Mouse (Mus musculus) kidney, embryonic 15.5 days (tissue): Measurements from ENCODE around the gene Negr1. TPM values are rescaled to one million over a fixed set of nuclear protein-coding genes. Genes with fewer than 3 reads are reported as not detected.

Source experiments
- ATAC-seq: fragments of 200-750 bp; cut with Nextera tagmentation; replicated peaks from 2 replicates; pipeline ENCODE4 v1.8.0; 2017; ENCODE audit warnings: moderate TSS enrichment; ENCODE audit not compliant: low FRiP score
- H3K27ac ChIP-seq: fragments of 300-500 bp; sonication (generic); 2 replicates; pipeline ENCODE4 v1.5.1; 2015; ENCODE audit warnings: mild to moderate bottlenecking, inconsistent platforms
- H3K27me3 ChIP-seq: fragments of 300-500 bp; sonication (generic); 2 replicates; pipeline ENCODE4 v1.6.1; 2015; ENCODE audit warnings: inconsistent platforms
- H3K36me3 ChIP-seq: fragments of 300-500 bp; sonication (generic); 2 replicates; pipeline ENCODE4 v1.6.1; 2015; ENCODE audit warnings: inconsistent platforms
- H3K4me1 ChIP-seq: fragments of 300-500 bp; sonication (generic); 2 replicates; pipeline ENCODE4 v1.6.1; 2015; ENCODE audit warnings: inconsistent platforms
- H3K4me2 ChIP-seq: fragments of 300-500 bp; sonication (generic); 2 replicates; pipeline ENCODE4 v1.6.1; 2015; ENCODE audit warnings: moderate library complexity, mild to moderate bottlenecking, inconsistent platforms
- H3K4me3 ChIP-seq: fragments of 300-500 bp; sonication (generic); replicated peaks from 2 replicates; pipeline ENCODE4 v1.5.1; 2015; ENCODE audit warnings: mild to moderate bottlenecking, inconsistent platforms
- H3K9ac ChIP-seq: fragments of 300-500 bp; sonication (generic); 2 replicates; pipeline ENCODE4 v1.6.1; 2015; ENCODE audit warnings: mild to moderate bottlenecking, inconsistent platforms
- H3K9me3 ChIP-seq: fragments of 300-500 bp; sonication (generic); replicated peaks from 2 replicates; pipeline ENCODE4 v1.6.1; 2016; ENCODE audit warnings: inconsistent platforms
- WGBS: fragments of 180-500 bp; shearing (Covaris S2); methylation state at CpG from one replicate; pipeline ENCODE4 v1.1.7; 2015; ENCODE audit warnings: mixed read lengths; 5-methylcytosine and 5-hydroxymethylcytosine counted together
- polyA plus RNA-seq: library from polyadenylated mRNA; unstranded; fragments of >200 nt; fragmentation: Nextera tagmentation; extraction: Ambion mirVana; gene quantifications from 2 replicates; pipeline ENCODE4 v1.2.1, GENCODE M21; 2015

Gene Negr1
- polyA plus RNA-seq, 1 experiment from 2014 or later: 11.2 TPM

- 93% methylated on average over 2 of the region's 2 CpGs for WGBS
- ATAC-seq: 0 out of 2 replicates have a peak, but pooled peaks have one; percentile 46
- no peaks in the 10 kb centered on the region for H3K4me1 ChIP-seq
- H3K4me2 ChIP-seq: no peak overlapping the region
- H3K36me3 ChIP-seq: no peaks in the 10 kb centered on the region
- H3K27me3 ChIP-seq: no peaks in the 10 kb centered on the region
- no peak overlapping the region for H3K9ac ChIP-seq
- H3K4me3 ChIP-seq: no peak overlapping the region
- H3K27ac ChIP-seq: no peak overlapping the region
- H3K9me3 ChIP-seq: no peaks in the 10 kb centered on the region
Observed at GRCm38 (mm10) chr3:156771626-156772025, 210.0 kb downstream of the Negr1 start.

DNA sequence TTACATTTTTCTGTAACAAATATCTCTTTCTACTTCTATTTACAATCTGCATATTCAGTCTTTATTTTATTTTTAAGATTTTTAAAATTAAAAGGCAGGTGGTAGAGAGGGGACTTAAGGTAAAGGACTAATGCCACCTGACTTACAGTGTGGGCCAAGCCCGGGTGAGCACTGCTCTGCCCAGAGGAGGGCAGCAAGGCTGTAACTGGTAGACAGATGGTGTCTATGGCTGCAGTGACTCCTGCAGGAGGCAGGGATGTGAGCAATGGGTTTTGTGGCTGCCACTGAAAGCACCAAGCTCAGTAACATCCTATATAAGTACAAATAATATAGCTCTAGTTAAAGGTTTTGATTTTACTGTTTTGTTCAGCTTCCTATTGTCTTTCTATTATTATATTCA is 210.5 kb downstream of the Negr1 start:
- Histone ChIP-seq H3K36me3 (no peaks in the 10 kb centered on the region), H3K9ac (no peak overlapping the region), H3K4me3 (no peak overlapping the region), H3K4me2 (no peak overlapping the region), H3K27ac (no peak overlapping the region), H3K27me3 (no peaks in the 10 kb centered on the region), H3K9me3 (no peaks in the 10 kb centered on the region), H3K4me1 (no peaks in the 10 kb centered on the region)
- 51% methylated on average over 1 of the region's 1 CpGs for WGBS
- ATAC-seq: peak; percentile 73; the same call in 1 of the 2 replicates

DNA sequence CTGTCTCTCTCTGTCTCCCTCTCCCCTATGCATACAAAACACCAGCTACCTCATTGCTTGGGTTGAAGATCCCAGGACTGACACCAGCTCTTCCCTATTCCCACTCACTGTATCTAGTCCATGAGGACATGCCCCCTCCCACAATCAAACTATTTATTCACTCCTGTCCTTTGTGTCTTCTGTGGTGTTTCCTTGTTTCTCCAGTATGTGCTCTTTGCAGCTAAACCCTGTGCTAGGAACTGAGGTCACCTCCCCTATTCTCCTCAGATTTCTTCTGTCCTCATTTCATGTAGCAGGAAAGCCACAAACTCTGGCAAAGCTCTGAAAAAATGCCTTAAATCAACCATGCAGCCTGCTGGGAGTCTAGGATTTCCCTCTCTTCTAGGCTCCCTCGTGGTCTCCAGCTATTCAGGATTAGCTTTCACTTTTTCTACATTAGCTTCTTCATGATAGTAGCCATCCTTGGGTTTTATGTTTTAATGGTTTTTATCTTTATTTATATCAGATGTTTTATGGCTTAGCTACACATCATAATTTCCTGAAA is 222.8 kb downstream of the Negr1 start:
- H3K4me1 ChIP-seq: no peaks in the 10 kb centered on the region
- H3K27me3 ChIP-seq: no peaks in the 10 kb centered on the region
- no peaks in the 10 kb centered on the region for H3K9me3 ChIP-seq
- H3K4me2 ChIP-seq: no peak overlapping the region
- H3K4me3 ChIP-seq: no peak overlapping the region
- no peak overlapping the region for H3K9ac ChIP-seq
- ATAC-seq: peak; percentile 67
- 17% methylated on average over 1 of the region's 1 CpGs for WGBS
- H3K27ac ChIP-seq: peak overlapping the region; percentile 37; the same call in 1 of the 2 replicates
- no peaks in the 10 kb centered on the region for H3K36me3 ChIP-seq

DNA sequence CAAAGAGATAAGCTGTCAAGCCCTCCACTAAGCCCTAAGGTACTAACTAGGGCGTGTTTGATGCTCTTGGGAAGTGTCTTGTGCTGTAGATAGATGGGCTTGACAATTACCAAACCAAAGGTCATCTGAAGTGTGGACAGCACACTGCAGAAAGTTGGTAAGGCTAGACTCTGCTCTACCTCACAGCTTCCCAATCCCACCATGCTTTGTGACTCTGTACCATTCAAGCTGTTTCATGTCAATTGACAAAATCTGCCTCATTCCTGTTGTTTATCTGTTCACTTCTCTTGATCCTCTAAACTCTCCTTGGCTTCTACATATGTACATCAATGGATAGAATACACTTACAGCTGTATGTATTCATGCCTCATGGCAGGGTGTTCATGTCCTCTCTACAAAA is 224.8 kb downstream of the Negr1 start:
- Histone ChIP-seq H3K4me2 (no peak overlapping the region), H3K27me3 (no peaks in the 10 kb centered on the region), H3K36me3 (no peaks in the 10 kb centered on the region), H3K9me3 (no peaks in the 10 kb centered on the region), H3K4me1 (no peaks in the 10 kb centered on the region), H3K4me3 (no peak overlapping the region), H3K9ac (no peak overlapping the region), H3K27ac (no peak overlapping the region)
- no peak for ATAC-seq
- WGBS: 45% methylated on average over 1 of the region's 1 CpGs

GRCm38 (mm10) chr3:156791234-156791633 is 229.6 kb downstream of the Negr1 start:
- H3K36me3 ChIP-seq: no peaks in the 10 kb centered on the region
- no peak overlapping the region for H3K9ac ChIP-seq
- no peaks in the 10 kb centered on the region for H3K9me3 ChIP-seq
- H3K27ac ChIP-seq: no peak overlapping the region
- no peaks in the 10 kb centered on the region for H3K4me1 ChIP-seq
- no peak overlapping the region for H3K4me2 ChIP-seq
- H3K27me3 ChIP-seq: no peaks in the 10 kb centered on the region
- ATAC-seq: no peak
- no peak overlapping the region for H3K4me3 ChIP-seq

- Histone ChIP-seq H3K9ac (no peak overlapping the region), H3K36me3 (no peaks in the 10 kb centered on the region), H3K9me3 (no peaks in the 10 kb centered on the region), H3K4me1 (no peaks in the 10 kb centered on the region), H3K4me3 (no peak overlapping the region), H3K4me2 (no peak overlapping the region), H3K27me3 (no peaks in the 10 kb centered on the region), H3K27ac (no peak overlapping the region)
- 0 out of 2 replicates have a peak, but pooled peaks have one; percentile 51 for ATAC-seq
- 68% methylated on average over 7 of the region's 7 CpGs for WGBS
Observed at GRCm38 (mm10) chr3:156792743-156793142, 231.1 kb downstream of the Negr1 start.

- no peak overlapping the region for H3K4me3 ChIP-seq
- H3K27ac ChIP-seq: no peak overlapping the region
- WGBS: 85% methylated on average over 4 of the region's 4 CpGs
- no peaks in the 10 kb centered on the region for H3K4me1 ChIP-seq
- H3K4me2 ChIP-seq: no peak overlapping the region
- ATAC-seq: no peak
- no peaks in the 10 kb centered on the region for H3K9me3 ChIP-seq
- H3K27me3 ChIP-seq: no peaks in the 10 kb centered on the region
- H3K9ac ChIP-seq: no peak overlapping the region
- H3K36me3 ChIP-seq: no peaks in the 10 kb centered on the region
Observed at GRCm38 (mm10) chr3:156794091-156794490, 232.5 kb downstream of the Negr1 start.

DNA sequence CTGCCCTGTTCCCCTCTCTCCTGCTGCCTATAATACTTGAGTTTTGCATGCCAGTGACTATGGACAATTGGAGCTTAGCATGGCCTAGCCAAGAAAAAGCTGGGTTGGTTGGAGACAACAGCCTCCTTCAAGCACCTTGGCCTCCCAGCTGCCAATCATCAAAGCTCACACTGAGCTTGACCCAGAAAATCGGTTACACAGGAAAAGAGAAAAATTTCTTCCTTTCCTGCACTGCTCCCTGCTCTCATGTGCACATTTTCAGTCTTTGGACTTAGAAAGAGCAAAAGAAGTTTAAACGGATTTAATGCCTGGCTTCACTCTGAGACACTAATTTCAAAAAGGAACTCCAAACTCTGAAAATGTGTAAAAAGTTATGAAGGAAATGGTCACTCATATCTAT is 233.0 kb downstream of the Negr1 start:
- Histone ChIP-seq H3K4me3 (no peak overlapping the region), H3K27me3 (no peaks in the 10 kb centered on the region)
- 45% methylated on average over 2 of the region's 2 CpGs for WGBS

DNA sequence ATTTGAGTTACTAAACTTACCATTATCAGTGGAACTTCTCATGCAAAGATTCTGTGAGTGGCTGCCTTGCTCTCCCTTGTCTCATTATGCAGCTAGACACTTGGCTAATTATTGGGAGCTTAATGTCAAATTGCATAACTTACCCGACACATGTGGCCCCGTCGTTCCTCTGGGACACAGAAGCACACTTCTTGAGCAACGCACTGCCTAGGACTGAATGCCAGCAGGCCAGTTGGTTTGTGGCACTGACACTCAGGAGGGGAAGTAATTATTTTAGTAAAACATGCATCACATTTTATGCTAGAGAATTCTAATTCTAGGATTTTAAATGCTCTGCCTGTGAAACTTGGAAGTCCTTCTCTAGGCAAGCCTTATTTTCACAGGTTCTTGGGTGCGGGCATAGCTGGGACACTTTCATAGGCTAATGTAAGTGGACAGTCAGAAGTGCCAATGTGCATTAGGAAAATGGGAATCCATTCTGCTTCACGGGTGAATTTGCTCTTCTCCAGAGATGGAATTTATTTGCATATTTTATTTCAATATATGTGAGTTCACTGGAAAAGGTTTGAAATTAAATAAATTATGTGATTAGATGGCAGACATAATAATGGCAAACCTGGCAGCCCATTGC is 234.6 kb downstream of the Negr1 start:
- Histone ChIP-seq H3K36me3 (no peaks in the 10 kb centered on the region), H3K4me3 (no peak overlapping the region), H3K27ac (no peak overlapping the region), H3K9ac (no peak overlapping the region), H3K4me2 (no peak overlapping the region), H3K27me3 (no peaks in the 10 kb centered on the region), H3K9me3 (no peaks in the 10 kb centered on the region), H3K4me1 (no peaks in the 10 kb centered on the region)
- ATAC-seq: no peak
- 89% methylated on average over 6 of the region's 6 CpGs for WGBS

More for the DNA sequence above, 233.0 kb downstream of the Negr1 start:
- Histone ChIP-seq H3K27ac (no peak overlapping the region), H3K4me1 (no peaks in the 10 kb centered on the region), H3K9me3 (no peaks in the 10 kb centered on the region), H3K9ac (no peak overlapping the region), H3K36me3 (no peaks in the 10 kb centered on the region), H3K4me2 (no peak overlapping the region)
- ATAC-seq: no peak

DNA sequence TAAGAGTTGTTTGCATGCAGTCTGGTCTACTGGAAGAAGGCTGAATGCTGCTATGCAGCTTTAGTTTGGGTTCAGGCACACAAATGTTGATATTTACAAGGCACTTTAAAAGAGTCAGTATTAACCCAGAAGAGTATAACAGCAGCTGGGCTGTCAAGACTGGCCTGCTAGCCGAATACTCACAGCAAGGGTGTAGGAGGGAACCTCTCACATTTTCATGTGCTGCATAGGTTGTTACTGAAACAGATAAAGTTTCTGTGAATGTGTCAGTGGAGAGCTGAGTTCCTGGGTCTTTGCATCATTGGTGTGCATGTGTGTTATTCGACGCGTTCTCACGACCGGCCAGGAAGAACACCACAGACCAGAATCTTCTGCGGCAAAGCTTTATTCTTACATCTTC is 237.6 kb downstream of the Negr1 start:
- Histone ChIP-seq H3K27me3 (no peaks in the 10 kb centered on the region), H3K27ac (no peak overlapping the region), H3K4me3 (no peak overlapping the region), H3K4me1 (no peaks in the 10 kb centered on the region), H3K9me3 (no peaks in the 10 kb centered on the region), H3K9ac (no peak overlapping the region), H3K4me2 (no peak overlapping the region), H3K36me3 (no peaks in the 10 kb centered on the region)
- no peak for ATAC-seq
- WGBS: 92% methylated on average over 7 of the region's 7 CpGs

- H3K4me3 ChIP-seq: no peak overlapping the region
- 85% methylated on average over 3 of the region's 3 CpGs for WGBS
- no peaks in the 10 kb centered on the region for H3K4me1 ChIP-seq
- H3K36me3 ChIP-seq: no peaks in the 10 kb centered on the region
- no peak overlapping the region for H3K9ac ChIP-seq
- ATAC-seq: no peak
- H3K27ac ChIP-seq: no peak overlapping the region
- H3K9me3 ChIP-seq: no peaks in the 10 kb centered on the region
- no peaks in the 10 kb centered on the region for H3K27me3 ChIP-seq
- H3K4me2 ChIP-seq: no peak overlapping the region
Observed at GRCm38 (mm10) chr3:156809836-156810235, 248.2 kb downstream of the Negr1 start.

DNA sequence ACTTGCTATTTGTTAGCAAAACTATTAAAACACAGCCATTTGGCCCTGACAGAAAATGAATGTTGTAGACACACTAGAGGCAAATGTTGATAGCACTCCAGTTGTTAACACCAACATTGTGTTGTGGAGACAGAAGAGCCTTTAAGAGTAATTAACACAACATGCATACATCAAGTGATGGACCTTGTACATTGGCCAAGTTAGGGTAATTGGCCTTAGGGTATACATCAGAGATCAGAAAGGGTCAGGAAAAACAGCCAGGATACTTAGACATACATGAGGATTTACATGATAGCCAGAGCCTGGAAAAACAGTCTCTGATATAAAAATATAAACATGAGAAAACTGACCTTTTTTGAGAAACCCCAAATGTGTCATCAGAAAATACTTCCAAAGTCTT is 255.3 kb downstream of the Negr1 start:
- ATAC-seq: peak; percentile 76
- no peaks in the 10 kb centered on the region for H3K9me3 ChIP-seq

DNA sequence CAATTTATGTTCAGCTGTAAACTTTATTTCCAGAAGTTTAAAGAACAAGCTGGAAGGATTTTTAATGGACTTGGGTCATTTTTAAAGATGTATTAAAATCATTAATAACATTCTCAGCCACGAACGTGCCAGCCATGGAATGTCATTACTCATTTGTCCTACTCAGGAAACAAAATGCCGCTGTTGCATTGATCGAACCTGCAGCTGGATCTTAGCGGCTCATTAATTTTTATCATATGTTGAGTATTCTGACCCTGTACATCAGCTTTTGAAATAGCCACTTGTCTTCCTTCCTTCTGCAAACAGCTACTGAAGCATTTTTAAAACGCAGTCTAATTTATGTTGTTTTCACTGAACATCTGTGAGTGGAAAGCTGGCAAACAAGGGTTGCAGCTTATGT is 255.9 kb downstream of the Negr1 start:
- peak; percentile 75 for ATAC-seq
- Histone ChIP-seq H3K27me3 (no peaks in the 10 kb centered on the region), H3K4me2 (no peak overlapping the region), H3K36me3 (no peaks in the 10 kb centered on the region), H3K4me1 (peaks cover 6% of the 10 kb centered on the region), H3K9ac (no peak overlapping the region), H3K27ac (peak overlapping the region; percentile 45; the same call in 1 of the 2 replicates), H3K4me3 (no peak overlapping the region), H3K9me3 (no peaks in the 10 kb centered on the region)
- 16% methylated on average over 6 of the region's 6 CpGs for whole genome bisulfite sequencing

More for the DNA sequence above, 255.3 kb downstream of the Negr1 start:
- Histone ChIP-seq H3K27me3 (no peaks in the 10 kb centered on the region), H3K4me2 (no peak overlapping the region), H3K9ac (no peak overlapping the region), H3K4me1 (peaks cover 6% of the 10 kb centered on the region), H3K27ac (peak overlapping the region; percentile 45; the same call in 1 of the 2 replicates), H3K36me3 (no peaks in the 10 kb centered on the region), H3K4me3 (no peak overlapping the region)
